Mouse (Mus musculus): ENCODE measurements around the gene Eid3.

The Eid3 gene

GRCm38 (mm10) chr10:82860929-82861315 is 5.5 kb upstream of the Eid3 start:
- DNase-seq (ENCODE audit: low read depth): no peak

- no peak for DNase-seq (ENCODE audit: low read depth)
Measured at GRCm38 (mm10) chr10:82863106-82863680, 3.2 kb upstream of the Eid3 start.

- no peak for DNase-seq (ENCODE audit: low read depth)
Measured at GRCm38 (mm10) chr10:82863827-82864226, 2.6 kb upstream of the Eid3 start.

GRCm38 (mm10) chr10:82866832-82867231 is 406 bp downstream of the Eid3 start:
- no peak for DNase-seq (ENCODE audit: low read depth)

GRCm38 (mm10) chr10:82868418-82869086 is 2.1 kb downstream of the Eid3 start:
- no peak for DNase-seq (ENCODE audit: low read depth)

GRCm38 (mm10) chr10:82875446-82875845 is 9.0 kb downstream of the Eid3 start:
- no peak for DNase-seq (ENCODE audit: low read depth)

- DNase-seq (ENCODE audit: low read depth): peak; percentile 50
Measured at GRCm38 (mm10) chr10:82876076-82876796, 9.8 kb downstream of the Eid3 start.

GRCm38 (mm10) chr10:82887354-82887753 is 20.9 kb downstream of the Eid3 start:
- peak; percentile 88 for DNase-seq (ENCODE audit: low read depth)

- DNase-seq (ENCODE audit: low read depth): no peak
Measured at GRCm38 (mm10) chr10:82888576-82888975, 22.1 kb downstream of the Eid3 start.

- DNase-seq (ENCODE audit: low read depth): no peak
Measured at GRCm38 (mm10) chr10:82889447-82889973, 23.1 kb downstream of the Eid3 start.

- DNase-seq (ENCODE audit: low read depth): peak; percentile 68
Measured at GRCm38 (mm10) chr10:82890936-82891335, 24.5 kb downstream of the Eid3 start.

- DNase-seq (ENCODE audit: low read depth): no peak
Measured at GRCm38 (mm10) chr10:82891427-82891826, 25.0 kb downstream of the Eid3 start.

GRCm38 (mm10) chr10:82892442-82893055 is 26.1 kb downstream of the Eid3 start:
- peak; percentile 62 for DNase-seq (ENCODE audit: low read depth)

GRCm38 (mm10) chr10:82893872-82894650 is 27.6 kb downstream of the Eid3 start:
- DNase-seq (ENCODE audit: low read depth): peak; percentile 45

GRCm38 (mm10) chr10:82897936-82898335 is 31.5 kb downstream of the Eid3 start:
- DNase-seq (ENCODE audit: low read depth): no peak

GRCm38 (mm10) chr10:82898893-82899292 is 32.5 kb downstream of the Eid3 start:
- no peak for DNase-seq (ENCODE audit: low read depth)

GRCm38 (mm10) chr10:82899810-82900421 is 33.5 kb downstream of the Eid3 start:
- DNase-seq (ENCODE audit: low read depth): peak; percentile 82

GRCm38 (mm10) chr10:82900546-82900945 is 34.1 kb downstream of the Eid3 start:
- DNase-seq (ENCODE audit: low read depth): no peak

GRCm38 (mm10) chr10:82901436-82901835 is 35.0 kb downstream of the Eid3 start:
- peak; percentile 92 for DNase-seq (ENCODE audit: low read depth)

- DNase-seq (ENCODE audit: low read depth): no peak
Measured at GRCm38 (mm10) chr10:82908526-82908925, 42.1 kb downstream of the Eid3 start.

GRCm38 (mm10) chr10:82909382-82909781 is 43.0 kb downstream of the Eid3 start:
- peak; percentile 84 for DNase-seq (ENCODE audit: low read depth)

Data from naive thymus-derived CD4-positive, alpha-beta T cell, adult 2 months (primary cell).